Mouse (Mus musculus) ovary, postnatal 14 days (tissue): ENCODE measurements at regions not wholly inside any gene's neighbourhood (a gene's known extent, or its start where the extent isn't known, plus 50 kb on each side); places are given as distances from the start of the nearest gene placed in this dataset.
A peak's percentile ranks its signal among the peaks of the same experiment; 100 is the strongest.

Source experiments
- DNase-seq: peaks from one replicate; pipeline ENCODE4 v3.0.0; 2022; ENCODE audit warnings: low spot score

DNA sequence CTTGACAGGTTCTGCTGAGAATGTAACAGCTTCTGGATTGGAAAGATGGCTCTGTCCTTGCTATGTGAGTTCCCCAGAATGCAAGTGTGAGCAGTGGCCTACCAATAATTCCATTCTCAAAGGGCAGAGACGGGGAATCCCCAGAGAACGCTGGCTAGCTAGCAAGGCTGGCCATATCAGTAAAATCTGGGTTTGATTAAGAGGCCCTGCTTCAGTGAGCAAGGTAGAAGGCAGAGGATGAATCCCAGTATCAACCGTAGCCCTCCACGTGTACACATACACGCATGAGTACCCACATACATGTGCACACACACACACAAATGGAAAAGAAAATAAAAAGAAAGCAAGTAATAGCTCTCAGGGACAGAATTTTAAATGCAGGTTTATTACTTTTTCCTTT lies 55.3 kb downstream of the Tril start:
- DNase-seq, result no peak

DNA sequence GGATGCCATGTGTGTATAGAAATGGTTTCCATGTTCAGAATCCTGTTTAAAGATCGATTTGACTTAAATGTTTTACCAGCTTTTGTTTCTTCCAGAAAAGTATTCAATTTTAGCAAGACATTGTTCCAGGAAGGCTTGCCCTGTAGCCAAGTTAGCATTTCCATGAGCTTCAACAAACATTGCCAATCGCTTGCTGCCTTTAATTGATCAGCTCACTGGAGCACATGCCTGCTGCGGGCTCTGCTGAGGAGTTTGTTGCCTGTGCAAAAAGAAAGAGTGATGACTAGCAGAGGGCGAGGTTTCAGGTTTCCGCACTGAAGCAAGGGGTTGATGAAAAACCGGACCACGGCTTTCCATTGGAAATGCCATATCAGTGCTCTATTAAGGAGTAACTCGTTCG lies 58.0 kb downstream of the Tril start:
- DNase-seq, result no peak

DNA sequence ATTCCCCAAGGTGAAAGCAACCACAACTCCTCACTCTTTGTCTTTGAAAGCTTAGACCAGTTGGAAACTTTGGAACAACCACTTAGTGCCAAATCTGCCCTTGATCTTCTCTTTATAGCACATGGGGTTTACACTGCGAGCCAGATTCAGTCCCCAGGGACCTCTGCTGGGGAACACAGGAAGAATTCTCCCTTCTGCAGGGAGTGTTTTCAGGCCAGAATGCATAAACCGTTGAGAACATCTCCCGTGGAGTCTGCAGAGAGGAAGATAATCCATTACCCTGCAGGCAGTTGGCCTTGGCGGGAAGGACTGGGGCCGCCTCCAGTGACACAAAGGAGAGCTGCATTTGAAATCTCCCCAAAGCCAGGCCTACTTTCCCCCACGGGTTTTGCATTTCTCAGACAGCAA lies 60.0 kb downstream of the Tril start:
- DNase-seq, result peak; percentile 18

DNA sequence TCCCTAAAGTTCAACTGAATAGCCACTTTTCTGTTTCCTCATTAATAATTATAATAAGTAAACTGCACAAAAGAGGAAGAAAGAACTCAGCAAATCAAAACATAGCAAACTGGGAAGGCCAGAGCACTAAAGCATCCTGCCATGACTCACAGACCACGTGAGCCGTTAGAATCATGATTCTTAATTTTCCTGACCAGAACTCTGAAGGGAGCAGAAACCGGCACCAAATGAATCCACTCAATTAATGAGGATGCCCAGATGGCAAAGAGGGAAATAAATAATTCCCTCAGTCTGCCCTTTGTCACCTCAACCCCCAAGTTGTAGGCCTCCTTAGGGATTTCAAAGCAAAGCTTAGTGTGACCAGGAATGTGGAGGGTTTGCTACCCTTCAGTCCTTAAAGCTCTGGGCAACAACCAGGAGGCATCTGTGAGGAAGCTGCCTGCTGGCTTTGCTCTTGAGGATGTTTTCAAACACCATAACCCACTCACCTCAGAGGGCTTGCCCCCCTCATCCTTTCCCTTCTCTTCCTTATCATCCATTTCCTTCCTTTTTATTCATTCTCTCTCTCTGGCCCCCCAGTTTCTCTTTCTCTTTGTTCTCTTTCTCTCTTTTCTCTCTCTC lies 60.8 kb downstream of the Tril start:
- no peak for DNase-seq

DNA sequence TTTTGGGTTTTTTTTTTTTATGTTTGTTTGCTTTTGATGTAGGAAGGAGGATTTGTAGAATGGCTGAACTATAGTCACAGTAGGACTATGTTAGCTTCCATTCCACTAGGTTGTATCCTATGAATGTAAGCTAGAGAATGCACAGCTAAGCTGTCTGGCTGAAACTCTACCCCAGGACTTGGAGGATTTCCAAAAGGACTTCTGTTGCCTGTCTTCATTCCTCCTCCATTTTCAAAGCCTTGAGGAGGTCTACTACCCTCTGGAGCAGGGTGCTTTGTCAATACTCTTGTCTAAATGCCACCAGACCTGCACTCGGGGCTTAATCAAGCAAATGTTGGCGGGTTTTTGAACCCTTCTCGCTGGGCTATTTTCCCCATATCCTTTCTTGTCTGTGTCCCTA lies 66.3 kb downstream of the Tril start:
- DNase-seq, result no peak

DNA sequence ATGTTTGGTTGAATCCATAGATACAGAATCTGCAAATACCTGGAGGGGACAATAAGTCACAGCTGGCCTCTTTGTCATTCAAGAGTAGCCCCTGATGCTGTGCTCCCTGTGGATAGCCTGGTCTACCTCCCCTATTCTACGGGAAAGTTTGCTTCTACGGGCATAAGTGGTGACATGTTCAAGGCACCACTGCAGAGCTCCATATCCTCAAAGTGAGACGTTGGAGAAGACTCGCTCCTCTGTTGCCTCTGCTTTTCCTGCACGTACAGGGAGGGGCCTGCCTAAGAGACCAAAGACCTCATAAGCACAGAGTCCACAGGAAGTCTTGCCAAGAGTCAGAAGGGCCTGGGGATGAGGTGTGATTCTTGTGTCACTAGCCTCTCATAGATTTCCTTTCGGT lies 70.1 kb downstream of the Tril start:
- DNase-seq, result no peak
